Mouse (Mus musculus): ENCODE measurements at regions not wholly inside any gene's neighbourhood (a gene's known extent, or its start where the extent isn't known, plus 50 kb on each side); places are given as distances from the start of the nearest gene placed in this dataset.

DNA sequence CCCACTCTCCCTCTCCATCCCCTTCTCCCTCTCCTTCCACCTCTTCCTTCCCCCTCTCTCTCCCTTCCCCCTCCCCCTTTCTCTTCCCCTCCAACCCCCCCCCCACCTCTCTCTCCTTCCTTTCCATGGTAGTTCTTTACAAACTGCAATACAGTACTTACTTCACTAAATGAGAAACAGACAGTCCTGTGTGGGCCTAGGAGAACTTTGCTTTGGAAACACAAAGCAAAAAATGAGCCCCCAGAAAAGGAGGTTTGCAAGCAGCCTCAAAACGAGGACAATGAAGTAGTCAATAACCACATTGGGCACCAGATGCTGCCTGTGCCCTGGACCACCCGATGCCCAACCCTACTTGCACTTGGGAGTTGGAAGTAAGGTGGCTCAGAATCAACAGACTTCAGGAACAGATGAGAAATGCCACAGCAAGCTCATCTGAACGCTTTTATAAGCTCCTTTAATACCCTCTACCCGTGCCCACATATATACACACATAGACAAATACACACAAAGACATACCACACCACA is 256.5 kb upstream of the Habp2 start:
- TF ChIP-seq EP300 (optimal IDR thresholded peaks at IDR 0.05) = no peak
- no peak for TF ChIP-seq CTCF (IDR thresholded peaks at IDR 0.05; ENCODE audit: low read depth)

Data from stomach, postnatal 0 days (tissue).